Mouse (Mus musculus) cerebellum, postnatal 36 days (tissue): ENCODE measurements around the gene Snd1.
A peak's percentile ranks its signal among the peaks of the same experiment; 100 is the strongest.

Experiments
- DNase-seq, 2 experiments: peaks; one replicate each; pipeline ENCODE4 v3.0.0; 2021 to 2022; ENCODE audit warnings: mixed read lengths in 2 of 2

Snd1 gene

GRCm38 (mm10) chr6:28717203-28717844, 242.4 kb downstream of the Snd1 start:
- no peak for DNase-seq

- DNase-seq, result no peak
These were observed 242.9 kb downstream of the Snd1 start for GRCm38 (mm10) chr6:28717845-28718237.

- DNase-seq, result peak; percentile 36 to 39
These were observed 245.6 kb downstream of the Snd1 start for GRCm38 (mm10) chr6:28720391-28721171.

- DNase-seq, result no peak
These were observed 248.1 kb downstream of the Snd1 start for GRCm38 (mm10) chr6:28723059-28723458.

GRCm38 (mm10) chr6:28724776-28725175, 249.8 kb downstream of the Snd1 start:
- no peak for DNase-seq

- no peak for DNase-seq
These were observed 254.3 kb downstream of the Snd1 start for GRCm38 (mm10) chr6:28729236-28729635.

GRCm38 (mm10) chr6:28729649-28730048, 254.7 kb downstream of the Snd1 start:
- no peak for DNase-seq

GRCm38 (mm10) chr6:28731246-28731645, 256.3 kb downstream of the Snd1 start:
- no peak for DNase-seq

- no peak for DNase-seq
These were observed 259.1 kb downstream of the Snd1 start for GRCm38 (mm10) chr6:28733884-28734647.

- DNase-seq, result no peak
These were observed 260.2 kb downstream of the Snd1 start for GRCm38 (mm10) chr6:28735116-28735515.

- DNase-seq, result no peak
These were observed 261.7 kb downstream of the Snd1 start for GRCm38 (mm10) chr6:28736665-28737064.

- no peak for DNase-seq
These were observed 262.7 kb downstream of the Snd1 start for GRCm38 (mm10) chr6:28737601-28738000.

- DNase-seq, result no peak
These were observed 268.6 kb downstream of the Snd1 start for GRCm38 (mm10) chr6:28743586-28743985.

GRCm38 (mm10) chr6:28745864-28746263, 270.9 kb downstream of the Snd1 start:
- no peak for DNase-seq

- no peak for DNase-seq
These were observed 272.1 kb downstream of the Snd1 start for GRCm38 (mm10) chr6:28747025-28747424.

- DNase-seq, result peak; percentile 79 to 85
These were observed 273.2 kb downstream of the Snd1 start for GRCm38 (mm10) chr6:28747931-28748670.

- peak; percentile 22 to 27 for DNase-seq
These were observed 274.3 kb downstream of the Snd1 start for GRCm38 (mm10) chr6:28749224-28749623.

GRCm38 (mm10) chr6:28751186-28751585, 276.2 kb downstream of the Snd1 start:
- DNase-seq, result no peak

- no peak for DNase-seq
These were observed 278.3 kb downstream of the Snd1 start for GRCm38 (mm10) chr6:28753217-28753616.

- no peak for DNase-seq
These were observed 278.7 kb downstream of the Snd1 start for GRCm38 (mm10) chr6:28753681-28754080.

GRCm38 (mm10) chr6:28754127-28754898, 279.4 kb downstream of the Snd1 start:
- DNase-seq, result no peak
